Mouse (Mus musculus): ENCODE measurements around the gene Wdr43. TPM values are rescaled to one million over a fixed set of nuclear protein-coding genes. Genes with fewer than 3 reads are reported as not detected.
"Not testable (repeated sequence)": the region's sequence is repeated elsewhere in the genome, so short reads cannot be mapped to it uniquely, and the experiment has no call there.

The Wdr43 gene
- polyA plus RNA-seq, 1 experiment from 2014 or later, result 82.1 TPM

- peaks cover 88% of the 10 kb centered on the region for H3K36me3 ChIP-seq
- H3K4me2 ChIP-seq (replicated peaks); H3K4me3 ChIP-seq; H3K9ac ChIP-seq; ATAC-seq (ENCODE audit: low FRiP score, low read depth); H3K4me1 ChIP-seq; H3K27ac ChIP-seq; H3K9me3 ChIP-seq; H3K27me3 ChIP-seq: not testable (repeated sequence)
- WGBS, result 81% methylated on average over 5 of the region's 5 CpGs
Observed at GRCm38 (mm10) chr17:71639056-71639455, 23.4 kb downstream of the Wdr43 start.

GRCm38 (mm10) chr17:71640421-71641085 lies 24.9 kb downstream of the Wdr43 start:
- ATAC-seq (ENCODE audit: low FRiP score, low read depth), result no peak
- WGBS, result 91% methylated on average over 9 of the region's 9 CpGs
- Histone ChIP-seq H3K27ac (no peak overlapping the region), H3K9me3 (no peaks in the 10 kb centered on the region), H3K36me3 (peaks cover 87% of the 10 kb centered on the region), H3K27me3 (no peaks in the 10 kb centered on the region), H3K4me3 (no peak overlapping the region), H3K4me2 (replicated peaks) (no peak overlapping the region), H3K9ac (no peak overlapping the region), H3K4me1 (no peaks in the 10 kb centered on the region)

GRCm38 (mm10) chr17:71642190-71642589 lies 26.5 kb downstream of the Wdr43 start:
- Histone ChIP-seq H3K9ac (no peak overlapping the region), H3K36me3 (peaks cover 84% of the 10 kb centered on the region), H3K27ac (no peak overlapping the region), H3K4me1 (no peaks in the 10 kb centered on the region), H3K4me3 (no peak overlapping the region), H3K27me3 (no peaks in the 10 kb centered on the region), H3K9me3 (no peaks in the 10 kb centered on the region), H3K4me2 (replicated peaks) (no peak overlapping the region)
- WGBS, result 84% methylated on average over 3 of the region's 3 CpGs
- ATAC-seq (ENCODE audit: low FRiP score, low read depth), result no peak

GRCm38 (mm10) chr17:71650011-71650410 lies 34.3 kb downstream of the Wdr43 start:
- no peak overlapping the region for H3K4me2 ChIP-seq (replicated peaks)
- no peaks in the 10 kb centered on the region for H3K9me3 ChIP-seq
- no peak overlapping the region for H3K9ac ChIP-seq
- H3K4me3 ChIP-seq, result no peak overlapping the region
- H3K27me3 ChIP-seq, result no peaks in the 10 kb centered on the region
- H3K27ac ChIP-seq, result no peak overlapping the region
- WGBS, result 87% methylated on average over 9 of the region's 9 CpGs
- peaks cover 79% of the 10 kb centered on the region for H3K36me3 ChIP-seq
- no peaks in the 10 kb centered on the region for H3K4me1 ChIP-seq
- ATAC-seq (ENCODE audit: low FRiP score, low read depth), result no peak

- Histone ChIP-seq H3K4me3 (no peak overlapping the region), H3K4me2 (replicated peaks) (no peak overlapping the region), H3K36me3 (peaks cover 80% of the 10 kb centered on the region), H3K27me3 (no peaks in the 10 kb centered on the region), H3K9ac (no peak overlapping the region), H3K27ac (no peak overlapping the region), H3K9me3 (no peaks in the 10 kb centered on the region), H3K4me1 (no peaks in the 10 kb centered on the region)
- 89% methylated on average over 2 of the region's 2 CpGs for WGBS
- ATAC-seq (ENCODE audit: low FRiP score, low read depth), result no peak
Observed at GRCm38 (mm10) chr17:71652495-71652894, 36.8 kb downstream of the Wdr43 start.

GRCm38 (mm10) chr17:71652934-71653333 lies 37.2 kb downstream of the Wdr43 start:
- Histone ChIP-seq H3K9me3 (no peaks in the 10 kb centered on the region), H3K4me2 (replicated peaks) (no peak overlapping the region), H3K4me3 (no peak overlapping the region), H3K27ac (no peak overlapping the region), H3K9ac (no peak overlapping the region), H3K27me3 (no peaks in the 10 kb centered on the region), H3K36me3 (peaks cover 82% of the 10 kb centered on the region), H3K4me1 (no peaks in the 10 kb centered on the region)
- ATAC-seq (ENCODE audit: low FRiP score, low read depth), result no peak
- WGBS, result 83% methylated on average over 5 of the region's 5 CpGs

GRCm38 (mm10) chr17:71657521-71657920 lies 41.8 kb downstream of the Wdr43 start:
- no peak for ATAC-seq (ENCODE audit: low FRiP score, low read depth)
- 84% methylated on average over 4 of the region's 4 CpGs for WGBS
- Histone ChIP-seq H3K9me3 (no peaks in the 10 kb centered on the region), H3K9ac (no peak overlapping the region), H3K36me3 (peaks cover 53% of the 10 kb centered on the region), H3K4me1 (0 out of 2 replicates have a peak, but pooled peaks cover 5% of the 10 kb centered on the region), H3K27me3 (no peaks in the 10 kb centered on the region), H3K27ac (no peak overlapping the region), H3K4me2 (replicated peaks) (no peak overlapping the region), H3K4me3 (no peak overlapping the region)

GRCm38 (mm10) chr17:71658666-71659065 lies 43.0 kb downstream of the Wdr43 start:
- Histone ChIP-seq H3K9ac (no peak overlapping the region), H3K4me2 (replicated peaks) (no peak overlapping the region), H3K36me3 (peaks cover 44% of the 10 kb centered on the region), H3K4me1 (0 out of 2 replicates have a peak, but pooled peaks cover 5% of the 10 kb centered on the region), H3K9me3 (no peaks in the 10 kb centered on the region), H3K27me3 (no peaks in the 10 kb centered on the region), H3K27ac (no peak overlapping the region), H3K4me3 (no peak overlapping the region)
- WGBS, result 93% methylated on average over 10 of the region's 10 CpGs
- no peak for ATAC-seq (ENCODE audit: low FRiP score, low read depth)

- H3K27me3 ChIP-seq, result no peaks in the 10 kb centered on the region
- H3K4me2 ChIP-seq (replicated peaks), result no peak overlapping the region
- no peak overlapping the region for H3K4me3 ChIP-seq
- H3K36me3 ChIP-seq, result peaks cover 34% of the 10 kb centered on the region
- H3K4me1 ChIP-seq, result 0 out of 2 replicates have a peak, but pooled peaks cover 5% of the 10 kb centered on the region
- 30% methylated on average over 1 of the region's 1 CpGs for WGBS
- no peak overlapping the region for H3K9ac ChIP-seq
- no peak for ATAC-seq (ENCODE audit: low FRiP score, low read depth)
- H3K27ac ChIP-seq, result no peak overlapping the region
- no peaks in the 10 kb centered on the region for H3K9me3 ChIP-seq
Observed at GRCm38 (mm10) chr17:71660390-71660789, 44.7 kb downstream of the Wdr43 start.

- 8% methylated on average over 21 of the region's 21 CpGs for WGBS
- Histone ChIP-seq H3K27me3 (no peaks in the 10 kb centered on the region), H3K9ac (peak overlapping the region; percentile 31; the same call in 1 of the 2 replicates), H3K4me2 (replicated peaks) (peak overlapping the region; percentile 67), H3K4me1 (0 out of 2 replicates have a peak, but pooled peaks cover 5% of the 10 kb centered on the region), H3K9me3 (no peaks in the 10 kb centered on the region), H3K27ac (no peak overlapping the region), H3K36me3 (peaks cover 11% of the 10 kb centered on the region), H3K4me3 (peak overlapping the region; percentile 38)
- ATAC-seq (ENCODE audit: low FRiP score, low read depth), result peak; percentile 81
Observed at GRCm38 (mm10) chr17:71662751-71663250, 47.1 kb downstream of the Wdr43 start.

- no peaks in the 10 kb centered on the region for H3K27me3 ChIP-seq
Observed at GRCm38 (mm10) chr17:71663491-71663890, 47.8 kb downstream of the Wdr43 start.

GRCm38 (mm10) chr17:71664172-71664571 lies 48.5 kb downstream of the Wdr43 start:
- WGBS, result 63% methylated on average over 1 of the region's 1 CpGs
- Histone ChIP-seq H3K36me3 (no peaks in the 10 kb centered on the region), H3K9ac (no peak overlapping the region), H3K9me3 (0 out of 2 replicates have a peak, but pooled peaks cover 4% of the 10 kb centered on the region), H3K4me1 (0 out of 2 replicates have a peak, but pooled peaks cover 5% of the 10 kb centered on the region), H3K4me2 (replicated peaks) (no peak overlapping the region), H3K4me3 (no peak overlapping the region), H3K27ac (no peak overlapping the region), H3K27me3 (no peaks in the 10 kb centered on the region)
- ATAC-seq (ENCODE audit: low FRiP score, low read depth), result no peak

More at GRCm38 (mm10) chr17:71663491-71663890, 47.8 kb downstream of the Wdr43 start:
- no peak overlapping the region for H3K4me2 ChIP-seq (replicated peaks)
- no peak overlapping the region for H3K4me3 ChIP-seq
- peaks cover 6% of the 10 kb centered on the region for H3K36me3 ChIP-seq
- H3K27ac ChIP-seq, result no peak overlapping the region
- no peak for ATAC-seq (ENCODE audit: low FRiP score, low read depth)
- 0 out of 2 replicates have a peak, but pooled peaks cover 5% of the 10 kb centered on the region for H3K4me1 ChIP-seq
- 0 out of 2 replicates have a peak, but pooled peaks cover under 1% of the 10 kb centered on the region for H3K9me3 ChIP-seq
- WGBS, result 82% methylated on average over 6 of the region's 6 CpGs
- no peak overlapping the region for H3K9ac ChIP-seq
